Mouse (Mus musculus) regulatory T cell (primary cell): ENCODE measurements around the gene Cx3cr1.

ENCODE experiments used
- in situ Hi-C: fragments of 300-600 bp; cut with MboI, MseI; formaldehyde crosslinking; loops from one replicate; pipeline ENCODE4 v1.15.1; 2025; ENCODE audit warnings: high pct_unique_total_duplicates

The Cx3cr1 gene

GRCm38 (mm10) chr9:120000761-120001160 is 68.9 kb downstream of the Cx3cr1 start:
- in situ Hi-C loops: no loop called here

- in situ Hi-C loops: no loop called here
These were observed 70.0 kb downstream of the Cx3cr1 start for GRCm38 (mm10) chr9:119999636-120000035.

DNA sequence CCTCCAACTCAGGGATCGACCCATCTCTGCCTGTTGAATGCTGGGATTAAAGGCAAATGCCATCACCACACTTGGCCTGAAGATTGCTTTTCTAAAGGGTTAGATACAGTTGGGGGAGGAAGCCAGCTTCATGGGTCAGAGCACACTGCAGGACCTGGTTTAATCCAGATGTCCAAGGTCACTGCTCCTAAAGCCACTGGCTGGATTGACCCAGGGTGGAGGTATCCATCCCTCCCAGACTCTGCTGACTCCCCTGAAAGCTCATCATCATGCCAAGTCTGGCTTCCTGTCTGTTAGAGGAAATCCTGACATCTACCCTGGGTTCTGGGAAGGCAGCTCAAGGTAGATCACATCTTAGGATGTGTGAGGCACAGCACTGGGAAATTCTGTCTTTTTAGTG is 70.9 kb downstream of the Cx3cr1 start:
- in situ Hi-C loops: no loop called here

DNA sequence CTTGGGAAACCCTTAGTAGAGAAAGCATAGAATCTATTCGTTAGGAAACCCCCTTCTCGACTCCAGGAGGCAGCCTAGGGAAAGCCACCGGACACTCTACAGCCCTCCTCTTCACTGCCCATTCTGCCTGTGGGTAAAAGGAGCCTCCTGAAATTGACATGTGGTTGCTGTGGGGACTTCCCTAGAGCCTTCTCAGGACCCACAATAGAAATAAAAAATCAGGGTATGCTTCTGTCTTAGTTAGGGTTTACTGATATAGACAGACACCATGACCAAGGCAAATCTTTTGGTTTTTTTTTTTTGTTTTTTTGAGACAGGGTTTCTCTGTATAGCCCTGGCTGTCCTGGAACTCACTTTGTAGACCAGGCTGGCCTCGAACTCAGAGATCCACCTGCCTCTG is 73.6 kb downstream of the Cx3cr1 start:
- in situ Hi-C loops: no loop called here

DNA sequence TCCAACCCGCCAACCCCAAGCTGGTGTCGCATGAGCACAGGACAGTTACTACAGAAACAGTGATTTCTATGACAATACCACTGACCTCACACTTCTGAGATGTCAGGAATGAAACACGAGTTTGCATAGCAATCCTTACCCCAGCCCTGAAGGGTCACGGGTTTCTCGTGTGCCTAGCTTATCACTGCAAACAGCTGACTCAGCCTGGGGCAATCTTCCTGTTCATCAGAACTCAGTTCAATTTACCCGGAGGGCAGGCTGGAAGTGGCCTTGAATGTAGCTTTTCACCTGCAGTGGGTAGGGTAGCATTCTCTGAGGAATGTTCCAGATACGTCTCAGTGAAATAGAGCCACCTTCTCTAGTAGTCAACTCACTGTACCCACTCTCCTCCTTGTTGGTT is 75.5 kb downstream of the Cx3cr1 start:
- in situ Hi-C loops: no loop called here

GRCm38 (mm10) chr9:119993092-119993844 is 76.4 kb downstream of the Cx3cr1 start:
- in situ Hi-C loops: no loop called here

DNA sequence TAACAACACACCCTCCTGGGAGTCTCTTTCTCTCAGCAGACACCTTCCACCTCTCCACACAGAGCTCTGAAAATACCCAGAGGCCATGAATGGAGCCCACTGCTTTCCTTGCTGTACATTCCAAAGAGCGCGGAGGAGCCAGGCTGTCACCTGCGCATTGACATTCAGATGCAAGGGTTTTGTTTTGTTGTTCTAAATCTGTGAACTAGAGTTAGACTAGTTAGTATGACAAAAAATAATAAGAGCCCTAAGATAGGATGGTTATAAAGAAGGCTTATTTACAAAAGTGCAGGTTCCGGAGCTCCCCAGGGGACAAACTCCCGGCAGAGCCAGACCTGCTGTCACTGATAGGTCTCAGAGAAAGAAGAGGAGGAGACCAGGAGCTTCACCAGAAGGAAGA is 78.4 kb downstream of the Cx3cr1 start:
- in situ Hi-C loops: no loop called here

DNA sequence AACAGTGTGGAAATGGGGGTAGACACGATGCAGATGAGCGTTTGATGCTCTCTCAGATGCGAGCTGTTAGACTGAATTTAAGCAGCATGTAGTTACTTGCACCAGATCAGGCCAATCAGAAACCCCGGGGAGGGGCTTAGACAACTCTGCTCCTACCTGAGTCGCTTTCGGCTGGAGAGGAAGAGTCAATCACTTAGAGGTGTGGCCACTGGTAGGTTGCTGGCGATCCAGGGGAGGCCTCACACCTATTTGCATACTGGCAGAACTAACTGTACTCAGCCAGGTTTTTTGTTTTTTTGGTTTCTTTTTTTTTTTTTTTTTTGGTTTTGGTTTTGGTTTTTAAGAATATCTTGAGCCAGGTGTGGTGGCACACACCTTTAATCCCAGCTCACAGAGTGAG is 81.4 kb downstream of the Cx3cr1 start:
- in situ Hi-C loops: no loop called here

GRCm38 (mm10) chr9:119985881-119986574 is 83.7 kb downstream of the Cx3cr1 start:
- in situ Hi-C loops: no loop called here

- in situ Hi-C loops: no loop called here
These were observed 85.1 kb downstream of the Cx3cr1 start, which contains the start of gene Csrnp1 for GRCm38 (mm10) chr9:119984536-119985011. Gene Csrnp1 (minus strand): TSS chr9:119984658.

DNA sequence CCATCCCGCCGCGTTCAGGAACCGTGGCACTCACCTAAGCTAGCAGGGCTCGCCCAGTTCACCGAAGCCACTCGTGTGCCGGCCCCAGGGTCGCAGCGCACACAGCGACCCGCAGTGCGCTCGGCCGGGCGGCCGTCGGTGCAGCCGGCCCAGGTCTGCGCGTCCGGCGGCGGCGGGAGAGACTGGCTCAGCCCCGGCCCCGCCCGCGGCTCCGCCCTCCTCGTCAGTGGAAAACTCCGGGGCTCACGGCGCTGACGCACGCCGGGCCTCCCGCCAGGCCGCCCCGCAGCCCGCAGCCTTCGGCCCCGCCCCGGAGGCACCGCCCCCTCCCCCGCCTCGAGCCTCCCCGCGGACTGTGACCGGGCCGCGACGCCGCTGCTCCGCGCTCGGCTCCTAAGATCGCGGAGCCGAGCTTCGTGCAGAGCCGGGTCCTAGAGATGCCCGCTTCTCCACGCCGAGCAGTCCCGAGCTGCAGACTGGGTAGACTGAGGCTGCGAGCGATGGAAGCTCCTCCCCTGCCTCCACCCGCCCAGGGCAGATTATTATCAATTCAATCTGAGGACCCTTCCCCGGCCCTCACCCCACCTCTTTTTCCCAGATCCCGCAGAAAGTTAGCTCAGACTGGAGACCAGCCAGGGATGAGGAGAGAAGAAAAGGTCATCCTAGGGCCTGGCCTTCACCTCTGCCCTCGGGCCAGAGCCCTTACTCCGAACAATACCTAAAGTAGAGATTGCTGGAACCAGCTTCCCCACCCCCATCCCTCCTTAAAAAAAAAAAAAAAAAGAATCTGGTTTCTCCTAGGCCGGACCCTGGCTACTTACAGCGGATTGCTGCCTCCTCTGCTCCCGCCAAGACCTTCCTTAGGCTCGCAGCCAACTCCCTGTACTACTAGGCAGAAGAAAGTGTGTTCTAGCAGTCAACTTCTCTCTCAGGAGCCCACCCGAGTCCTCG is 85.8 kb downstream of the Cx3cr1 start:
- in situ Hi-C loops: no loop called here

GRCm38 (mm10) chr9:119982956-119983551 is 86.6 kb downstream of the Cx3cr1 start:
- in situ Hi-C loops: no loop called here

DNA sequence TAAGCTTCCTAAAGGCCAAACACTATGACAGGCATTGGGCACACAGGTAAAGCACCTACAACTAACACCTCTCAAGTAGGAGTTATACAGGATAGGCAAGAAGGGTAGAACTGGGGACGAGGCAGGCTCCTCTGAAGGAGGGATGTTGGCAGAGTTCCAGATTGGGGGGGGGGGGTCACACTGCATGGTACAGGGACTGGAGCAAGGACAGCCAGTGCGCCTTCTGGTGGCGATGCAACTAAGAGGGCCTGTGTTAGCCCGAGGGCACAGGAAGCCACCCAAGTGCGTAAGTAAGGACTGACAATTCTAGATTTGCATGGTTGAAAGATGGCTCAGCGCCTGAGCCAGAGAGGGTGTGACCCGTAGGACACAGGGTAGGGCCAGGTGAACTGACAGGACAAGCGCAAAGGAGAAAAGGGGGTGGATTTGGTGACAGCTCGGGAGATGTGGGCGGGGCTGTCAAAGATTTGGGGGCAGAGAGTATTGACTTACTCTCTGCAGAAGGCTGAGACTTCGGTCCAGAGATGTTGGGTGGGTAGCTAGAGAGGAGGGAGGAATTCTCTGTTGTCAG is 87.4 kb downstream of the Cx3cr1 start:
- in situ Hi-C loops: no loop called here

DNA sequence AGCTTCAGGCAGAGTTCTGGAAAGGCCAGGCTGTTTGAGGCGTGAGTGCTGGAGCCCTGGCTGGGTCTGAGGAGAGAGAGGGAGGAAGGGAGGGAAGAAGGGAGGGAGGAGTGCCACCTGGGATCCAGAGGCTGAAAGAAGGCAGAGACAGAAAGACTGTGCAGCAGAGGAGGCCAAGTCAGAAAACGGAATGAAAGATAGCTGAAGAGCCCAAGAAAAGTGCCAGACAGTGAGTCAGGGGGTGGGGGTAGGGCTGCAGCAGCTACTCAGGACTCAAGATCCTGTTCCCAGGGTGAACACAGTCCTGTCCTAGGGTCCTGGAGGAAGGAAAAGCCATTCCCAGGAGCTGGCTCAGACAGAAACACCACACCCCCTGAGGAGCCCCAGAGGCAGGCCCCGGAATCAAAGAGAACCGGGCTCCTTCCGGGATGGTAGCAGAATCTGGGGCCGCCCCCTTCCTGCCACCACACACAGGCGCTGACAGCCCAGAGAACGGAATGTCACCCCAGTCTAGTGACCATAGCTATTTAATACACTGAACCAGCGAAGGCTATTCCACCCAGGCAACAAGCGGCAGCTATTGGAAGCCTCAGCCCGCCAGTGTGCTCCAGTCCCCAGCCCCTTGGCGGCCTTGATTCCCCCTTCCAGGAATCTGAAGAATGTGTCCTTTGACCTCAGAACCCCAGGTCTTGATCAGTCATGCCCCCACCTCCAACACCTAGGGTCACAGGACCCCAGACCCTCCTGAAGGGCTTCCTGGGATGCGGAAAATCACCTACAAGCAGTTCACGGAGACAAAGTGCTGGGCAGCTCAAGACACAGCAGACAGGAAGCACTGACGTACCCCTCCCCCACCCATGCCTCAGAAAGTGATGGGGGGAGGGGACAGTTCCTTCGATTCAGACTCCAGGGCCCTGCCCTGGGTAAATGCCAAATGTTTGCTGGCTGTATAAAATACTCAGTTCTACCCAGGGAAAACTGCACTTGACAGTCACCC is 88.2 kb downstream of the Cx3cr1 start:
- in situ Hi-C loops: no loop called here

DNA sequence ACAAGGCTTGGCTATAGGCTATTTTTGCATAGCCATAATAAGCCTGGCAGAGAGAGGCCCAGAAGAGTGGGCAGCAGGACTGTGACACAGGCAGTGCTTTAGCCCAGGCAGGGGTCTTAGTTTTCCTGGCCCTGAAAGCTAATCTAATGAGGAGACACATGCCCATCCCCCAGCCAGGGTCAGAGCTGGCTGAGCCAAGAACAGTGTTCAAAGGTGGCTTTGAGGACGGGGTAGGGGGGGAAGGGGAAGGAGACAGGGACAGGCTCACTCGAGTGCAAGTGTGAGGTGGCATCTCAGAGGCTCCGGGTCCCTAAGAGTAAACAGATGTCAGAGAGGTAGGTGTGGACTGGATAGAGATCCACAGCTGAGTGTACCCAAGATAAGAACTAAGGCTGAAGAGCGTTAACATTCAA is 88.9 kb downstream of the Cx3cr1 start:
- in situ Hi-C loops: no loop called here

GRCm38 (mm10) chr9:119979749-119980148 is 89.9 kb downstream of the Cx3cr1 start:
- in situ Hi-C loops: no loop called here

DNA sequence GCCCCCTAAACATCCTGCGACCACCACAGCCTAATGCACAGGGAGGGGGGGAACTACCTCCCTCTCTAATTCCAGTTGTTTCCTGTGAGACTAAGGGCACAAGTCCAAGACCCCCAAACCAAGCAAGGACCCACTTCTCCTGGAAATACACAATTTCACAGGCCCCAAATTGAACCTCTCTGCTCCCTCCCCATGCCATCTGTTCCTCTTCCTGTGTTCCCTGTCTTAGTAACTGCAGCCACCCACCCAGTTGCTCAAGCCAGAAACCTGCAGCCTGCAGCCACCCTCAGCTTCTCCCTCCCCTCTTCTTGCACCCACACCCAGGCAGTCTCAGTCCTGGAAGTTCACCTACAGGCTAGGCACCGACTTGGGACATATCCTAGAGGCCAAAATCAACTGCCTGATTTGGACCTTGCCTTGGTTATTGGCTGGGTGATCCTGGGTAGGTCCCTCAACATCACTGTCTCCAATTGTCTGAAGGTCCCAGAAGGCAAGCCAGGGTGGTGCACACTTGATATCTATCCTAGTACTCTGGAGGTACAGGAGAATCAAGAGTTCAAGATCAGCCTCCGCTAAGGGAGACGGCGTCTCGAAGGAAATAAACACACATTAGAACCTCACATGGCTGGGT is 90.8 kb downstream of the Cx3cr1 start:
- in situ Hi-C loops: no loop called here

DNA sequence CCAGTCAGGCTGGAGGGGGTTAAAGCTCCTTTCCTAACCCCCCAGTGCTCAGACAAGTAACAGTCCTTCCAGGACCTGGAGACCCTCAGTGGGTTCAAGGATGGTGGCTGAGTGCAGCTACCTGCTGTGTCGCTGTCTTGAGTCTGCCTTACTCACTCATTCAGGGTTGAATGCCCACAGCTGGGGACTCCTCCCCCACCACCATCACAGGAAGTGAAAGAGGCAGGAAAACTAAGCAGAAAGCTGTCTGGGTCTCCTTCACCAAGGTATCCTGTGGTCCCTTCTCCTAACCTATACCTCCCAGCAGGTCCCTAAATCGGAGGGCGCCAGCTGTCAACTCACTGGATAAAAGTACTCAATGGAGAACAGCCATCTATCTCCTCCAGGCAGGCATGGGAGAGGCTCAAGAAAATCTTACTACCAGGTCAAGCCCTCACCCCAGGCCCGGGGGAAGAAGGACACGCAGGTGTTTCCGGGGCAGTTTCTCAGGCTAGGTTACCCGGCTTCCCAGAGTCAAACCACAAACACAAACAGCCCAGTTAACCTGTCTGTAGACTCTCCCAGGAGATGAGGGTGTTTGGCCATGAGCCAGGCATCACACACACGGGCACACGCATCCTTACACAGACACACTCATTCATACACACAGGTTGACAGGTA is 91.4 kb downstream of the Cx3cr1 start:
- in situ Hi-C loops: no loop called here

DNA sequence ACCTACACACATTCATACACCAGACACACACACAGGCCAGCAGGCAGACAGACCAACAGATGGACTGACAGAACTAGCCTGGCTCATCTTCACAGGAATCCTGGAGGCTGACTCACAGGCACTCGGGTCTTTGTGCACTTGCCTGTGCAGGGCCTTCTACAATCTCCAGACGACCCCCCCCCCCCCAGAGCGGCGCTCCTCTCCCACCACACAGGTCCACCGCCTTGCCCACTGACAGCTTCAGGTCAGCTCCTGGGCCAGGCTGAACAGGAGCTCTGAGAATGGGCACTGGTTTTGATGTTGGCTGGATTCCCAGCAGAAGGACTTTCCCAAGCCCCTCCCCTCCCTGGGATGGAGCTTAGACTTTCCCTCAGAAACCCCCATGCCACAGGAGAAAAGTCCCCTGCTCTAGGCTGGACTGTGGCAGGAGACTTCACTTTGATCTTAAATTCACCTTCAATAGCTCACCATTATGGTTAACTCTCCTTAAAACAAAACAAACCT is 92.1 kb downstream of the Cx3cr1 start:
- in situ Hi-C loops: no loop called here
